Mouse (Mus musculus): ENCODE data around the gene Emx1. TPM values are rescaled to one million over a fixed set of nuclear protein-coding genes. Genes with fewer than 3 reads are reported as not detected.

Emx1 gene
- not detected in 2 replicates for polyA plus RNA-seq (2012)

DNA sequence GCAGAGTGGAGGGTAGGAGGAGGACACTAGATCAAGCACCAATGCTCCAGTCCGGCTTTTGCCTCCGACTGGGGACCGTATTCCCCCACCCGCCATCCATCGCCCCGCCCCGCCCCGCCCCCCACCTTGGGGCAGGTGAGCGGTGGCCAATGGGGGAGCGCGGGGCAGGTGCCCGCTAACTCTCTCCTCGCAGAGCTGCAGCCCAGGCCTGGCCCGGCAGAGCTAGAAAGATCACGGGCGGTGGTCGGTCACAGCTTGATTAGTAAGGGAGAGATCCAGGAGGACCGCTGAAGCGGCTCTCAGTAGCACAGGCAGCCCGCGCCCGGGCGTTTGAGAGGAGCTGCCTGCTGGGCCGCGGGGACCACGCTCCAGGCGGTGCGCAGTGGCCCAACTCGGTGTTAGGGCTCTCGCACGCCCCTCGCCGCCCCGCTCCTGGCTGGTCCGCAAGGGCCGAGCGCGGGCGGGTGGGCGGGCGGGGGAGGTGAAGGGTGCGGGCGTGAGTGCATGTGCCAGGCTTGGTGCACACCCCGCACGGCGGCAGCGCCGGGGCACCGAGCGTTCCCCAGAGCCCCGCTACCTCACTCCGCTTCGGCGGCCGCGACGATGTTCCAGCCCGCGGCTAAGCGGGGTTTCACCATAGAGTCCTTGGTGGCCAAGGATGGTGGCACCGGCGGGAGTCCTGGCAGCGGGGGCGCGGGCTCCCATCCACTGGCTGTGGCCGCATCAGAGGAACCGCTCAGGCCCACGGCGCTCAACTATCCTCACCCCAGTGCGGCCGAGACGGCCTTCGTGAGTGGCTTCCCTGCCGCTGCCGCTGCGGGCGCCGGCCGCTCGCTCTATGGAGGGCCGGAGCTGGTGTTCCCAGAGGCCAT, at the start of gene Emx1:
Gene Emx1, plus strand, starts transcription at position 99 of the 872 bp plus-strand sequence.

Other genes with a start within 250 kb of the Emx1 start
- 4.2 and 10.1 TPM in 2 replicates for gene Exoc6b, start 117.9 kb upstream of the Emx1 start, polyA plus RNA-seq (2012)
- 57.2 and 59.5 TPM in 2 replicates for gene Spr, start 49.7 kb upstream of the Emx1 start, polyA plus RNA-seq (2012)
- 1.3 TPM in 2 replicates for gene Sfxn5, start 146.0 kb downstream of the Emx1 start, polyA plus RNA-seq (2012)
- 11.6 and 15.0 TPM in 2 replicates for gene Rab11fip5, start 187.2 kb downstream of the Emx1 start, polyA plus RNA-seq (2012)
- gene Noto, start 236.4 kb downstream of the Emx1 start, polyA plus RNA-seq (2012): not detected in 2 replicates
- gene Smyd5, start 244.6 kb downstream of the Emx1 start, polyA plus RNA-seq (2012): 20.2 and 23.5 TPM in 2 replicates

All from megakaryocyte-erythroid progenitor cell, adult 5 weeks (primary cell).